ENCODE assay signal across 8 mouse cellular contexts in genomic region chr12:3959791-3960543, GRCm38 (mm10). TPM values are rescaled to one million over a fixed set of nuclear protein-coding genes. Genes with fewer than 3 reads are reported as not detected.
DNase-seq lines count a peak whose midpoint lies in the region; ATAC-seq lines count a peak whose summit lies in the region.

No protein-coding gene starts in this region.

- DNase-seq in adrenal gland, adult 2 months: peak; percentile 91
- DNase-seq in embryo, embryonic 10.5 days (ENCODE audit: low spot score): peak; percentile 96
- peak; percentile 74 to 77 for DNase-seq in gastrocnemius, postnatal 36 days
- DNase-seq in intestine, embryonic 14.5 days (ENCODE audit: low spot score): peak; percentile 91
- peak; percentile 83 to 95 for DNase-seq in left cerebral cortex, postnatal 10 days (ENCODE audit: extremely low spot score in 1 of 2, low spot score in 2 of 2)
- DNase-seq in right cerebral cortex, adult 2 months (ENCODE audit: low spot score in 2 of 2): peak; percentile 81 to 87
- peak; percentile 74 for DNase-seq in urinary bladder, postnatal 14 days (ENCODE audit: low spot score)

- 0 out of 2 replicates have a peak, but pooled peaks cover 5% of the 10 kb centered on the region for H3K4me1 ChIP-seq in intestine, embryonic 14.5 days (replicated peaks; ENCODE audit: control insufficient read depth, insufficient read depth, low read length)
- peaks cover 18% of the 10 kb centered on the region for H3K4me1 ChIP-seq in megakaryocyte, embryonic 14.5 days

- WGBS in intestine, embryonic 14.5 days: 2% methylated on average over 51 of the region's 53 CpGs

- no peaks in the 10 kb centered on the region for H3K9me3 ChIP-seq in intestine, embryonic 14.5 days (ENCODE audit: control insufficient read depth, low read length)
- 0 out of 2 replicates have a peak, but pooled peaks cover 4% of the 10 kb centered on the region for H3K9me3 ChIP-seq in megakaryocyte, embryonic 14.5 days

- H3K4me3 ChIP-seq in intestine, embryonic 14.5 days (ENCODE audit: low read depth, low read length): peak overlapping the region; percentile 55
- peak overlapping the region; percentile 93 for H3K4me3 ChIP-seq in megakaryocyte, embryonic 14.5 days (replicated peaks)

- no peaks in the 10 kb centered on the region for H3K36me3 ChIP-seq in intestine, embryonic 14.5 days (ENCODE audit: control insufficient read depth, insufficient read depth, low read length)
- no peaks in the 10 kb centered on the region for H3K36me3 ChIP-seq in megakaryocyte, embryonic 14.5 days (replicated peaks; ENCODE audit: low read length)

- H3K4me2 ChIP-seq in intestine, embryonic 14.5 days (ENCODE audit: low read length): peak overlapping the region; percentile 82

- intact Hi-C loops in gastrocnemius, postnatal 36 days (cut with DNase I): no loop called here
- intact Hi-C loops in left cerebral cortex, postnatal 10 days (cut with DNase I): no loop called here

- peak overlapping the region; percentile 67 for H3K9ac ChIP-seq in intestine, embryonic 14.5 days (ENCODE audit: low read length)

- peak overlapping the region; percentile 89 for H3K27ac ChIP-seq in intestine, embryonic 14.5 days (ENCODE audit: low read depth)

- peaks cover 3% of the 10 kb centered on the region for H3K27me3 ChIP-seq in intestine, embryonic 14.5 days (replicated peaks; ENCODE audit: control insufficient read depth, insufficient read depth, low read length)
- H3K27me3 ChIP-seq in megakaryocyte, embryonic 14.5 days (replicated peaks): peaks cover 38% of the 10 kb centered on the region

- ATAC-seq in intestine, embryonic 14.5 days (replicated peaks; ENCODE audit: low FRiP score, low TSS enrichment, low read depth): peak; percentile 95

RNA-seq across cellular contexts. Expression of gene Pomc, which starts 5.2 kb away (rescaled TPM):
- 1 to 10 TPM in 1 of 2 experiments, under 1 TPM in 1; 0.49 to 1.4 TPM for total RNA-seq in adrenal gland, adult 2 months (2021)
- 0.27 and 0.44 TPM in 2 replicates for polyA plus RNA-seq in adrenal gland, adult 2 months (2012; rRNA removed)
- not detected for total RNA-seq in gastrocnemius, postnatal 36 days (2021)
- 3.2 TPM in 2 replicates for polyA plus RNA-seq in intestine, embryonic 14.5 days (2014; fragmentation: Nextera tagmentation; extraction: Ambion mirVana)
- 1 to 10 TPM; 2.9 to 3.6 TPM for total RNA-seq in left cerebral cortex, postnatal 10 days (2021)
- polyA plus RNA-seq in megakaryocyte, embryonic 14.5 days (2012; ENCODE audit: insufficient read depth, low replicate concordance): 0.31 TPM in 1 of 2 replicates, not detected in the other

Comparison
In these comparisons a context has a peak if more than half of its experiments do, and no peak if none do; other contexts are left out.
1. Peak in every context shown above with its lines: DNase-seq, ATAC-seq, H3K4me3 ChIP-seq and H3K27ac ChIP-seq.